Mouse (Mus musculus): ENCODE data around the gene Piwil1. TPM values are rescaled to one million over a fixed set of nuclear protein-coding genes. Genes with fewer than 3 reads are reported as not detected.

Piwil1 gene
- polyA plus RNA-seq, 1 experiment from 2014 or later: not detected

DNA sequence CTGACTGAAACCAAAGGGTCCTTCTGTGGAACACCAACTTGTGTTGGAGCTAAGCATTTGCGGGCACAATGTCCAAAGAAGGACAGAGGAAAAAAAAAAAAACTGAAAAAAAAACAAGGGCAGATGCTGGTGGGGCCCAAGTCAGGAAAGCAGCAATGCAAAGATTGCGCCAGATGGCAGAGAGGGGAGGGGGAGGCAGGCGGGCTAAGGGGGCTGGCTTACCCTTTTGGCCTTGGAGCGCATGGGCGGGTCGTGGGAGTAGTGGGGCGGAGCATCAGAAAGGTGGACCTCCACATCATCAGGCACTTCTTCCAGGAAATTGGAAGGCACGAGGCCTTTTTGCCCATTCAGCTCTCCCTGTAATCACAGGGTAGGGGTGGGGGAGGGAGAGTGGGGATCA lies 58.8 kb downstream of the Piwil1 start:
- WGBS: 58% methylated on average over 8 of the region's 8 CpGs
- ATAC-seq (ENCODE audit: low FRiP score): no peak
- Histone ChIP-seq H3K27ac (no peak overlapping the region), H3K27me3 (no peaks in the 10 kb centered on the region), H3K4me3 (replicated peaks) (no peak overlapping the region), H3K4me1 (peaks cover 8% of the 10 kb centered on the region; the same call in 1 of the 2 replicates), H3K36me3 (replicated peaks) (no peaks in the 10 kb centered on the region), H3K4me2 (no peak overlapping the region), H3K9ac (no peak overlapping the region), H3K9me3 (0 out of 2 replicates have a peak, but pooled peaks cover 5% of the 10 kb centered on the region)

- no peaks in the 10 kb centered on the region for H3K27me3 ChIP-seq
- no peak overlapping the region for H3K4me3 ChIP-seq (replicated peaks)
- no peaks in the 10 kb centered on the region for H3K9me3 ChIP-seq
- H3K4me2 ChIP-seq: peak overlapping the region; percentile 37
- peaks cover 9% of the 10 kb centered on the region for H3K4me1 ChIP-seq
- 0 out of 2 replicates have a peak overlapping the region, but pooled peaks have one; percentile 8 for H3K9ac ChIP-seq
- no peaks in the 10 kb centered on the region for H3K36me3 ChIP-seq (replicated peaks)
- peak; percentile 79 for ATAC-seq (ENCODE audit: low FRiP score)
- H3K27ac ChIP-seq: no peak overlapping the region
- 6% methylated on average over 10 of the region's 10 CpGs for WGBS
These were observed 66.8 kb downstream of the Piwil1 start for GRCm38 (mm10) chr5:128769026-128769631.

DNA sequence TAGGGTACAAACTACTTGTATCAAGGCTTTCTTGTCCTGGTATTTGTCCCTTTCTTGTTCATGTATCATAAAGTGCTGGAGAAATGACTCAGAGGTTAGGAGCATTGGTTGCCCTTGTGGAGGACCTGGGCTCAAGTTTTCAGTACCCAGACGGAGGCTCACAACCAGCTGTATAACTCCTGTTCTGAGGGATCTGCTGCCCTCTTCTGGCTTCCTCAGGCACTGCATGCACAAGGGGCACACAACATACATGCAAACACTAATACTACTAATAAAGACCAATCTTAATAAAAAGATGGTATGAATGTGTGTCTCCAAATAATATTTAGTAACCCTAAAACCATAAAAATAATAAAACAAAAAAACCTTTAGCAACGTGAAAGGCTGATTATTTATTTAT lies 74.1 kb downstream of the Piwil1 start:
- ATAC-seq (ENCODE audit: low FRiP score): no peak

GRCm38 (mm10) chr5:128781621-128782020 lies 79.3 kb downstream of the Piwil1 start:
- no peak overlapping the region for H3K4me3 ChIP-seq (replicated peaks)
- 76% methylated on average over 22 of the region's 22 CpGs for WGBS
- no peak overlapping the region for H3K4me2 ChIP-seq
- H3K36me3 ChIP-seq (replicated peaks): no peaks in the 10 kb centered on the region
- H3K27me3 ChIP-seq: no peaks in the 10 kb centered on the region; the same call in 1 of the 2 replicates
- H3K4me1 ChIP-seq: peaks cover 9% of the 10 kb centered on the region; the same call in 1 of the 2 replicates
- no peak overlapping the region for H3K9ac ChIP-seq
- ATAC-seq (ENCODE audit: low FRiP score): no peak
- no peaks in the 10 kb centered on the region for H3K9me3 ChIP-seq
- H3K27ac ChIP-seq: no peak overlapping the region

More for the DNA sequence above, 74.1 kb downstream of the Piwil1 start:
- Histone ChIP-seq H3K4me3 (replicated peaks) (no peak overlapping the region), H3K4me1 (no peaks in the 10 kb centered on the region), H3K27ac (no peak overlapping the region), H3K4me2 (no peak overlapping the region), H3K36me3 (replicated peaks) (no peaks in the 10 kb centered on the region), H3K9ac (no peak overlapping the region), H3K9me3 (no peaks in the 10 kb centered on the region), H3K27me3 (no peaks in the 10 kb centered on the region)
- 72% methylated on average over 2 of the region's 2 CpGs for WGBS

DNA sequence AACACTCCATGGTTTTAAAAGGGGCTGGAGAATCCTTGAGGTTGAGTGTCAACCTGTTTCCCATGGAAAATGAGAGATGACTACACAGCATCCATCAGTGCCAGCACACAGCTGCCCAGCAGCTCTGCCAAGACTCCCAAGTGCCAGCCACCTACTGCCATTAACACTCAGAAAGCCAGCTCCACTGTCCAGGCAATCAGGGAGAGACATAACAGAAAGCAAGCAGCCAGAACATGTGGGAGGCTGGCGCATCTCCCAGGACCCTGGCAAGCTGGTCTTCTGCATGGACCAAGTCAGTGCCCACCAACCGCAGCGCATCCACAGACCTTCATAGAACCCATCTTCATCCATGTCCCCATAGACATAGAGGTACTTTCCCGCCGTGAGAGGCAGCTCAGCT lies 98.3 kb downstream of the Piwil1 start:
- H3K4me2 ChIP-seq: no peak overlapping the region
- H3K4me3 ChIP-seq (replicated peaks): no peak overlapping the region
- H3K27ac ChIP-seq: no peak overlapping the region
- H3K27me3 ChIP-seq: no peaks in the 10 kb centered on the region
- no peak overlapping the region for H3K9ac ChIP-seq
- ATAC-seq (ENCODE audit: low FRiP score): no peak
- WGBS: 94% methylated on average over 5 of the region's 5 CpGs
- peaks cover 4% of the 10 kb centered on the region; the same call in 1 of the 2 replicates for H3K9me3 ChIP-seq
- H3K4me1 ChIP-seq: no peaks in the 10 kb centered on the region
- no peaks in the 10 kb centered on the region for H3K36me3 ChIP-seq (replicated peaks)

Other genes starting within 250 kb of the Piwil1 start
- 4.8 and 5.3 TPM in 2 replicates for gene Fzd10, start 101.7 kb upstream of the Piwil1 start, polyA plus RNA-seq (2016; fragmentation: Nextera tagmentation; extraction: Ambion mirVana)

Data from forebrain, embryonic 12.5 days (tissue).